Mouse (Mus musculus) hindbrain, embryonic 14.5 days (tissue): ENCODE data around the gene Cdca8. TPM values are rescaled to one million over a fixed set of nuclear protein-coding genes. Genes with fewer than 3 reads are reported as not detected.

Source experiments
- ATAC-seq: fragments of 200-750 bp; cut with Nextera tagmentation; 2 replicates; pipeline ENCODE4 v1.8.0; 2017; ENCODE audit warnings: moderate number of reproducible peaks, mild to moderate bottlenecking, moderate TSS enrichment, moderate library complexity; ENCODE audit not compliant: low FRiP score
- DNase-seq: peaks from one replicate; pipeline ENCODE4 v3.0.0-alpha.2; 2015; ENCODE audit warnings: low spot score
- H3K27ac ChIP-seq: fragments of 300-500 bp; sonication (generic); 2 replicates; pipeline ENCODE4 v1.5.1; 2014; ENCODE audit warnings: mild to moderate bottlenecking, moderate library complexity
- H3K27me3 ChIP-seq: fragments of 300-500 bp; sonication (generic); 2 replicates; pipeline ENCODE4 v1.6.1; 2014; ENCODE audit warnings: mild to moderate bottlenecking, low read length, mixed read lengths; ENCODE audit not compliant: control insufficient read depth, insufficient read depth
- H3K36me3 ChIP-seq: fragments of 300-500 bp; sonication (generic); replicated peaks from 2 replicates; pipeline ENCODE4 v1.6.1; 2014; ENCODE audit not compliant: control insufficient read depth, insufficient read depth
- H3K4me1 ChIP-seq: fragments of 300-500 bp; sonication (generic); replicated peaks from 2 replicates; pipeline ENCODE4 v1.6.1; 2014; ENCODE audit warnings: antibody characterized with exemption, low read length, mixed read lengths; ENCODE audit not compliant: control insufficient read depth, insufficient read depth
- H3K4me2 ChIP-seq: fragments of 300-500 bp; sonication (generic); replicated peaks from 2 replicates; pipeline ENCODE4 v1.6.1; 2014; ENCODE audit warnings: mild to moderate bottlenecking, moderate library complexity
- H3K4me3 ChIP-seq: fragments of 300-500 bp; sonication (generic); replicated peaks from 2 replicates; pipeline ENCODE4 v1.5.1; 2014; ENCODE audit warnings: mild to moderate bottlenecking, low read length
- H3K9ac ChIP-seq: fragments of 300-500 bp; sonication (generic); 2 replicates; pipeline ENCODE4 v1.6.1; 2014
- H3K9me3 ChIP-seq: fragments of 300-500 bp; sonication (generic); 2 replicates; pipeline ENCODE4 v1.6.1; 2016; ENCODE audit warnings: low read length; ENCODE audit not compliant: control insufficient read depth
- WGBS: fragments of 180-500 bp; shearing (Covaris S2); extraction: QIAGEN DNeasy Blood & Tissue Kit; methylation state at CpG from one replicate; pipeline ENCODE4 v1.1.7; 2014; 5-methylcytosine and 5-hydroxymethylcytosine counted together
- polyA plus RNA-seq: library from polyadenylated mRNA; unstranded; fragments of >200 nt; fragmentation: Nextera tagmentation; extraction: Ambion mirVana; gene quantifications from 2 replicates; pipeline ENCODE4 v1.2.1, GENCODE M21; 2014

Gene Cdca8
- polyA plus RNA-seq, 1 experiment from 2014 or later: 19.0 TPM

- Histone ChIP-seq H3K36me3 (no peaks in the 10 kb centered on the region), H3K4me2 (no peak overlapping the region), H3K9me3 (no peaks in the 10 kb centered on the region), H3K4me1 (peaks cover 8% of the 10 kb centered on the region), H3K27me3 (no peaks in the 10 kb centered on the region), H3K4me3 (no peak overlapping the region), H3K27ac (no peak overlapping the region), H3K9ac (no peak overlapping the region)
- WGBS: 77% methylated on average over 2 of the region's 2 CpGs
- DNase-seq (no peak), ATAC-seq (no peak)
These were observed 34.2 kb upstream of the Cdca8 start for GRCm38 (mm10) chr4:124973296-124973695.

- Histone ChIP-seq H3K9me3 (no peaks in the 10 kb centered on the region), H3K9ac (no peak overlapping the region), H3K4me1 (peaks cover 8% of the 10 kb centered on the region), H3K27me3 (no peaks in the 10 kb centered on the region), H3K4me2 (no peak overlapping the region), H3K36me3 (no peaks in the 10 kb centered on the region), H3K4me3 (no peak overlapping the region), H3K27ac (no peak overlapping the region)
- 61% methylated on average over 9 of the region's 9 CpGs for WGBS
- ATAC-seq (no peak), DNase-seq (no peak)
These were observed 33.2 kb upstream of the Cdca8 start for GRCm38 (mm10) chr4:124972316-124972715.

- WGBS: 87% methylated on average over 8 of the region's 8 CpGs
These were observed 32.0 kb upstream of the Cdca8 start for GRCm38 (mm10) chr4:124971094-124971493.

DNA sequence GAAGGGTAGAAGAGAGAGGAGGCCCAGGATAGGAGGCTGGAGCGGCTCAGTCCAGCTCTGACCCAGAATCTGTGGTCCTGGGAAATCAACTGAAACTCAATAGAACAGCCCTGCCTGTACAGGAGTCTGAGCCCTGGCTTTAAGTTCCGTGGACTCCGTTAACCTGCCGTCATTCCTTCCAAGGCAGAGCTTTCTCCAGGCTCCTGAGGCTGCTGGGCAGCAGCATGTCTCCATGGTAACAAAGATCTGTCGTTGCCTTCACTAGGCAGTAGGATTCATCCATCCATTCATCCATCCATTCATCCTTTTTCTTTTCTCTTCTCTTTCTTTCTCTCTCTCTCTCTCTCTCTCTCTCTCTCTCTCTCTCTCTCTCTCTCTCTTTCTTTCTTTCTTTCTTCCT, 31.6 kb upstream of the Cdca8 start:
- no peak overlapping the region for H3K9ac ChIP-seq
- no peaks in the 10 kb centered on the region for H3K36me3 ChIP-seq
- H3K4me3 ChIP-seq: no peak overlapping the region
- DNase-seq (peak; percentile 42), ATAC-seq (no peak; the same call in 1 of the 2 replicates)
- 26% methylated on average over 5 of the region's 5 CpGs for WGBS
- H3K27ac ChIP-seq: no peak overlapping the region
- H3K4me1 ChIP-seq: peaks cover 8% of the 10 kb centered on the region
- H3K27me3 ChIP-seq: no peaks in the 10 kb centered on the region
- H3K9me3 ChIP-seq: no peaks in the 10 kb centered on the region
- H3K4me2 ChIP-seq: no peak overlapping the region

More at GRCm38 (mm10) chr4:124971094-124971493, 32.0 kb upstream of the Cdca8 start:
- no peak for DNase-seq
- no peak for ATAC-seq
- Histone ChIP-seq H3K36me3 (no peaks in the 10 kb centered on the region), H3K9ac (no peak overlapping the region), H3K27ac (no peak overlapping the region), H3K9me3 (no peaks in the 10 kb centered on the region), H3K4me1 (peaks cover 8% of the 10 kb centered on the region), H3K4me2 (no peak overlapping the region), H3K27me3 (no peaks in the 10 kb centered on the region), H3K4me3 (no peak overlapping the region)

- peaks cover 8% of the 10 kb centered on the region for H3K4me1 ChIP-seq
- no peak overlapping the region for H3K4me2 ChIP-seq
- H3K9me3 ChIP-seq: no peaks in the 10 kb centered on the region
- H3K27ac ChIP-seq: no peak overlapping the region
- no peak overlapping the region for H3K9ac ChIP-seq
- 72% methylated on average over 11 of the region's 11 CpGs for WGBS
- no peak for ATAC-seq
- DNase-seq: no peak
- no peak overlapping the region for H3K4me3 ChIP-seq
- H3K36me3 ChIP-seq: no peaks in the 10 kb centered on the region
- no peaks in the 10 kb centered on the region for H3K27me3 ChIP-seq
These were observed 31.1 kb upstream of the Cdca8 start for GRCm38 (mm10) chr4:124970194-124970593.

DNA sequence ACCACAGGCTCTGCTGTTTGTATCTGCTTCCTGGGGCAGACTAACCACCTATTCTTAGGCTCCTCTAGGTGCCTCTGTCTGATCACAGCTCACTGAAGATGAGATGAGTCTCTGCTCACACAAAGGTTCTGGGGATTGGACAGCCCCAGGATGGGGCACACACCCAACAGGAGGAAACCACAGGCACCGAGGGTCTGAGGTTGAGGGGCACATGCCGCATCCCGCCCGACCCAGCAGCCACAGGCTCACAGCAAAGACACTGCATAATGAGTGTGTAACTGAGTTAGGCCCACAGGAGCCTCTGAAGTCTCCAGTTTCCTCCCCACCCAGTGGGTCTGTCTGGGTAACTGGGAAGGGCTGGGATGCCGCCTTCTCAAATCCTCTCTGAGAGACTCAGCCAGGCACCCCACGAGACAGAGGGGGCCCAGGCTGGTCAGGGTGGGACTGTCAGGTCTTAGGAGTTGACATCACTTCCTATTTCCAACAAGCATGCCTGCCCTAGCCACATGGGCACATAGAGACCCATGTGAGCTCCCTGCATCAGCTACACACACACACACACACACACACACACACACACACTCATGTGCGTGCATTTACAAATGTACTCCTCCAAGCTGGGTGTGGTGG, 30.2 kb upstream of the Cdca8 start:
- WGBS: 85% methylated on average over 7 of the region's 7 CpGs
- no peaks in the 10 kb centered on the region for H3K36me3 ChIP-seq

GRCm38 (mm10) chr4:124968711-124969110, 29.6 kb upstream of the Cdca8 start:
- Histone ChIP-seq H3K4me1 (peaks cover 8% of the 10 kb centered on the region), H3K36me3 (no peaks in the 10 kb centered on the region), H3K4me2 (no peak overlapping the region), H3K9ac (no peak overlapping the region), H3K27ac (no peak overlapping the region), H3K9me3 (no peaks in the 10 kb centered on the region), H3K4me3 (no peak overlapping the region), H3K27me3 (no peaks in the 10 kb centered on the region)
- ATAC-seq (no peak), DNase-seq (no peak)
- WGBS: 44% methylated on average over 6 of the region's 6 CpGs

More for the DNA sequence above, 30.2 kb upstream of the Cdca8 start:
- H3K4me3 ChIP-seq: no peak overlapping the region
- H3K4me1 ChIP-seq: peaks cover 8% of the 10 kb centered on the region
- ATAC-seq (no peak), DNase-seq (no peak)
- no peaks in the 10 kb centered on the region for H3K27me3 ChIP-seq
- no peak overlapping the region for H3K4me2 ChIP-seq
- no peaks in the 10 kb centered on the region for H3K9me3 ChIP-seq
- no peak overlapping the region for H3K9ac ChIP-seq
- no peak overlapping the region for H3K27ac ChIP-seq

GRCm38 (mm10) chr4:124964912-124965599, 25.9 kb upstream of the Cdca8 start:
- Histone ChIP-seq H3K27me3 (no peaks in the 10 kb centered on the region), H3K36me3 (no peaks in the 10 kb centered on the region), H3K9ac (no peak overlapping the region), H3K4me2 (no peak overlapping the region), H3K4me1 (peaks cover under 1% of the 10 kb centered on the region), H3K27ac (no peak overlapping the region), H3K4me3 (no peak overlapping the region), H3K9me3 (no peaks in the 10 kb centered on the region)
- WGBS: 7% methylated on average over 8 of the region's 8 CpGs
- ATAC-seq (no peak), DNase-seq (no peak)

DNA sequence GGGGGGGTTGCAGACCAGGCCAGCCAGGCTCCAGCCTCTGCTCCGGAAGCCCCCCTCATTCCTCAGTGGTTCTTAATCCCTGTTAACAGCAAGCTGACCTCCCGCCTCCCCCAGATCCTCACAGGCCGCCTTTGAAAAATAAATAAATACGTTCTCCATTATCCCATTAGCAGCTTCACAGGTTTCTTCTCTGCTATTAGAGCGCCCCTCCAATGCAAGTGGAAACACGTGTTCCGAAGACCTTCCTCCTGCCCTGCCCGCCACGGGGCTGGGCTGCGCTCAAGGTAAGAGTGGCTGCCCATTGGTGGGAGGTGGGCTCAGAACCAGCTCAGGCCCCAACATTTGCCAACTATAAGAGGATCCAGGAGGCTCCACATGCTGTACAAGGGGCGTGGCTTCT, 23.5 kb upstream of the Cdca8 start:
- 87% methylated on average over 11 of the region's 11 CpGs for WGBS

More for the DNA sequence above, 23.5 kb upstream of the Cdca8 start:
- Histone ChIP-seq H3K9ac (no peak overlapping the region), H3K36me3 (no peaks in the 10 kb centered on the region), H3K4me2 (no peak overlapping the region), H3K9me3 (no peaks in the 10 kb centered on the region), H3K4me3 (no peak overlapping the region), H3K4me1 (no peaks in the 10 kb centered on the region; the same call in 1 of the 2 replicates), H3K27me3 (no peaks in the 10 kb centered on the region), H3K27ac (no peak overlapping the region)
- no peak for DNase-seq
- ATAC-seq: no peak
